Mouse (Mus musculus): ENCODE measurements at regions not wholly inside any gene's neighbourhood (a gene's known extent, or its start where the extent isn't known, plus 50 kb on each side); places are given as distances from the start of the nearest gene placed in this dataset.
"Not testable (repeated sequence)": the region's sequence is repeated elsewhere in the genome, so short reads cannot be mapped to it uniquely, and the experiment has no call there.

GRCm38 (mm10) chr3:121582711-121583110 lies 50.5 kb upstream of the Slc44a3 start:
- DNase-seq (ENCODE audit: low spot score): not testable (repeated sequence)
